Mouse (Mus musculus): ENCODE measurements around the gene Cdh23. TPM values are rescaled to one million over a fixed set of nuclear protein-coding genes. Genes with fewer than 3 reads are reported as not detected.

Gene Cdh23
- total RNA-seq, 2 experiments from 2014 or later = 6.0 to 6.1 TPM

- peak in 1 of 2 experiments; percentile 74 for DNase-seq
These were observed 334.0 kb downstream of the Cdh23 start for GRCm38 (mm10) chr10:60362310-60362628.

- DNase-seq = no peak
These were observed 334.5 kb downstream of the Cdh23 start for GRCm38 (mm10) chr10:60361615-60362309.

- DNase-seq = no peak
These were observed 337.5 kb downstream of the Cdh23 start for GRCm38 (mm10) chr10:60358776-60359175.

GRCm38 (mm10) chr10:60357901-60358300, 338.4 kb downstream of the Cdh23 start:
- DNase-seq = no peak

GRCm38 (mm10) chr10:60357441-60357840, 338.8 kb downstream of the Cdh23 start:
- no peak for DNase-seq

GRCm38 (mm10) chr10:60354881-60355677, 341.2 kb downstream of the Cdh23 start:
- DNase-seq = peak; percentile 58 to 59

- DNase-seq = no peak
These were observed 342.3 kb downstream of the Cdh23 start for GRCm38 (mm10) chr10:60354003-60354325.

- DNase-seq = peak in 1 of 2 experiments; percentile 83
These were observed 342.9 kb downstream of the Cdh23 start for GRCm38 (mm10) chr10:60353241-60354002.

- DNase-seq = peak; percentile 85 to 95
These were observed 344.4 kb downstream of the Cdh23 start for GRCm38 (mm10) chr10:60351761-60352455.

GRCm38 (mm10) chr10:60351248-60351647, 345.0 kb downstream of the Cdh23 start:
- peak in 1 of 2 experiments; percentile 54 for DNase-seq

- DNase-seq = peak; percentile 94 to 98
These were observed 345.5 kb downstream of the Cdh23 start for GRCm38 (mm10) chr10:60350805-60351167.

GRCm38 (mm10) chr10:60350077-60350804, 346.0 kb downstream of the Cdh23 start:
- DNase-seq = no peak

GRCm38 (mm10) chr10:60349644-60350043, 346.6 kb downstream of the Cdh23 start:
- no peak for DNase-seq

GRCm38 (mm10) chr10:60349056-60349455, 347.2 kb downstream of the Cdh23 start:
- peak; percentile 76 to 92 for DNase-seq

GRCm38 (mm10) chr10:60347768-60348610, 348.3 kb downstream of the Cdh23 start:
- DNase-seq = peak in 1 of 2 experiments; percentile 45

GRCm38 (mm10) chr10:60346701-60347405, 349.4 kb downstream of the Cdh23 start, which contains the start of gene Vsir:
TSS of gene Vsir (plus strand) at chr10:60346851.
- DNase-seq = peak; percentile 91 to 92

GRCm38 (mm10) chr10:60346056-60346455, 350.2 kb downstream of the Cdh23 start:
- DNase-seq = no peak

GRCm38 (mm10) chr10:60344111-60344510, 352.2 kb downstream of the Cdh23 start:
- DNase-seq = no peak

- DNase-seq = no peak
These were observed 354.8 kb downstream of the Cdh23 start for GRCm38 (mm10) chr10:60341528-60341927.

GRCm38 (mm10) chr10:60335021-60335420, 361.3 kb downstream of the Cdh23 start:
- DNase-seq = no peak

Data from heart, adult 18-20 months (tissue).